Mouse (Mus musculus) embryonic facial prominence, embryonic 12.5 days (tissue): ENCODE measurements around the gene Unc5a. TPM values are rescaled to one million over a fixed set of nuclear protein-coding genes. Genes with fewer than 3 reads are reported as not detected.

ENCODE experiments used
- ATAC-seq: fragments of 200-750 bp; cut with Nextera tagmentation; 2 replicates; pipeline ENCODE4 v1.8.0; 2017; ENCODE audit not compliant: insufficient number of reproducible peaks, insufficient read depth, low FRiP score, low TSS enrichment
- H3K27ac ChIP-seq: fragments of 300-500 bp; sonication (generic); 2 replicates; pipeline ENCODE4 v1.5.1; 2016; ENCODE audit warnings: mild to moderate bottlenecking
- H3K27me3 ChIP-seq: fragments of 300-500 bp; sonication (generic); 2 replicates; pipeline ENCODE4 v1.6.1; 2016; ENCODE audit warnings: mild to moderate bottlenecking, moderate library complexity
- H3K36me3 ChIP-seq: fragments of 300-500 bp; sonication (generic); 2 replicates; pipeline ENCODE4 v1.6.1; 2016; ENCODE audit warnings: mild to moderate bottlenecking
- H3K4me1 ChIP-seq: fragments of 300-500 bp; sonication (generic); 2 replicates; pipeline ENCODE4 v1.6.1; 2016
- H3K4me2 ChIP-seq: fragments of 300-500 bp; sonication (generic); replicated peaks from 2 replicates; pipeline ENCODE4 v1.6.1; 2016; ENCODE audit warnings: mild to moderate bottlenecking, moderate library complexity
- H3K4me3 ChIP-seq: fragments of 300-500 bp; sonication (generic); 2 replicates; pipeline ENCODE4 v1.5.1; 2016; ENCODE audit warnings: mild to moderate bottlenecking
- H3K9ac ChIP-seq: fragments of 300-500 bp; sonication (generic); 2 replicates; pipeline ENCODE4 v1.6.1; 2016; ENCODE audit warnings: mild to moderate bottlenecking, moderate library complexity
- H3K9me3 ChIP-seq: fragments of 300-500 bp; sonication (generic); 2 replicates; pipeline ENCODE4 v1.6.1; 2016; ENCODE audit warnings: mild to moderate bottlenecking, moderate library complexity
- whole genome bisulfite sequencing: fragments of 180-500 bp; shearing (Covaris S2); methylation state at CpG from one replicate; pipeline ENCODE4 v1.1.7; 2016; 5-methylcytosine and 5-hydroxymethylcytosine counted together
- polyA plus RNA-seq: library from polyadenylated mRNA; unstranded; fragments of >200 nt; fragmentation: Nextera tagmentation; extraction: Ambion mirVana; gene quantifications from 2 replicates; pipeline ENCODE4 v1.2.1, GENCODE M21; 2016

The Unc5a gene
- polyA plus RNA-seq, 1 experiment from 2014 or later: 1.6 TPM

- Histone ChIP-seq H3K4me2 (no peak overlapping the region), H3K36me3 (no peaks in the 10 kb centered on the region), H3K27ac (no peak overlapping the region), H3K27me3 (peaks cover 5% of the 10 kb centered on the region; the same call in 1 of the 2 replicates), H3K4me1 (no peaks in the 10 kb centered on the region), H3K4me3 (no peak overlapping the region), H3K9me3 (no peaks in the 10 kb centered on the region), H3K9ac (no peak overlapping the region)
- WGBS: 76% methylated on average over 8 of the region's 8 CpGs
- no peak for ATAC-seq
Measured at GRCm38 (mm10) chr13:54934873-54935272, 14.3 kb upstream of the Unc5a start.

DNA sequence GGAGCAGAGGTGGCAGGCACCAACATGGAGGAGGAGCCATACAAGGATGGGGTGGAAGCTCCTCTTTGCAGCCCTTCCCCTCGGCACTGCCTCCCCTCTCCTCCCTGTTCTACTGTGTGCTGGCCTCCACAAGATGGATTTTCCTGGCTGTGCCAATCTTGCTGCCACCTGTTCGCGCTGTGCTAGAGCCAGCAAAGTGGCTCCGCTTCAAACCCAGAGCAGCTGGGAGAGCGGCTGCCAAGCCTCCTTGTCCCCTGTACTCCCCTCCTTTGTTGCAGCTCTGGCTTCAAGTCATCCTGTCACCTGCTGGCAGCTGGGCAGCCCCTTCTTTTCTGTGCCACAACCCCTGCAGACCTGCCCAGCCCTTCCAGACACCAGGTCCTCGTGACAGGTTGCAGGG is 13.0 kb upstream of the Unc5a start:
- 73% methylated on average over 6 of the region's 6 CpGs for WGBS
- peaks cover 5% of the 10 kb centered on the region; the same call in 1 of the 2 replicates for H3K27me3 ChIP-seq

GRCm38 (mm10) chr13:54937885-54938284 is 11.3 kb upstream of the Unc5a start:
- no peak overlapping the region for H3K4me2 ChIP-seq
- no peak overlapping the region for H3K4me3 ChIP-seq
- no peaks in the 10 kb centered on the region for H3K9me3 ChIP-seq
- no peaks in the 10 kb centered on the region for H3K4me1 ChIP-seq
- 51% methylated on average over 11 of the region's 11 CpGs for WGBS
- peaks cover 16% of the 10 kb centered on the region; the same call in 1 of the 2 replicates for H3K27me3 ChIP-seq
- no peaks in the 10 kb centered on the region for H3K36me3 ChIP-seq
- no peak overlapping the region for H3K27ac ChIP-seq
- no peak overlapping the region for H3K9ac ChIP-seq
- ATAC-seq: no peak

More for the DNA sequence above, 13.0 kb upstream of the Unc5a start:
- Histone ChIP-seq H3K4me3 (no peak overlapping the region), H3K27ac (no peak overlapping the region), H3K4me2 (no peak overlapping the region), H3K9ac (no peak overlapping the region), H3K36me3 (no peaks in the 10 kb centered on the region), H3K4me1 (no peaks in the 10 kb centered on the region), H3K9me3 (no peaks in the 10 kb centered on the region)
- no peak for ATAC-seq

DNA sequence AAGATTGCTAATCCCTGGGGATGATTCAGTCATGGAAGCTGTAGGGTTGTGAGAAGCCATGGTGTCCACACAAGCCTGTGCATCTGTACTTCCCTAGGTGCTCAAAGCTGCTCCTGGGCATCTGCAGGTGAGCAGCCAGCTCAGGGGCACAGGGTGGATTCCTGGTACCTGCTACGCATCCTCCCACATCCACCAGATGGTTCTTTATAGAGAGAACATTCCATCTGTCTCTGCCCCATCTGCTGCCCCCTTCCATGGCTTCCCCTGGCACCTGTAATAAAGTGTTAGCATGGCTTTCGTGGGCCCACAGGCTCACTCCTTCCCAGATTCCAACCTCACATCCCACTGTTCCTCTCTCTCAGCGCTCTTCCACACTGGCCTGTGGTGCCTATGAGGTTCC is 10.7 kb upstream of the Unc5a start:
- H3K27me3 ChIP-seq: peaks cover 16% of the 10 kb centered on the region; the same call in 1 of the 2 replicates
- WGBS: 90% methylated on average over 3 of the region's 3 CpGs

DNA sequence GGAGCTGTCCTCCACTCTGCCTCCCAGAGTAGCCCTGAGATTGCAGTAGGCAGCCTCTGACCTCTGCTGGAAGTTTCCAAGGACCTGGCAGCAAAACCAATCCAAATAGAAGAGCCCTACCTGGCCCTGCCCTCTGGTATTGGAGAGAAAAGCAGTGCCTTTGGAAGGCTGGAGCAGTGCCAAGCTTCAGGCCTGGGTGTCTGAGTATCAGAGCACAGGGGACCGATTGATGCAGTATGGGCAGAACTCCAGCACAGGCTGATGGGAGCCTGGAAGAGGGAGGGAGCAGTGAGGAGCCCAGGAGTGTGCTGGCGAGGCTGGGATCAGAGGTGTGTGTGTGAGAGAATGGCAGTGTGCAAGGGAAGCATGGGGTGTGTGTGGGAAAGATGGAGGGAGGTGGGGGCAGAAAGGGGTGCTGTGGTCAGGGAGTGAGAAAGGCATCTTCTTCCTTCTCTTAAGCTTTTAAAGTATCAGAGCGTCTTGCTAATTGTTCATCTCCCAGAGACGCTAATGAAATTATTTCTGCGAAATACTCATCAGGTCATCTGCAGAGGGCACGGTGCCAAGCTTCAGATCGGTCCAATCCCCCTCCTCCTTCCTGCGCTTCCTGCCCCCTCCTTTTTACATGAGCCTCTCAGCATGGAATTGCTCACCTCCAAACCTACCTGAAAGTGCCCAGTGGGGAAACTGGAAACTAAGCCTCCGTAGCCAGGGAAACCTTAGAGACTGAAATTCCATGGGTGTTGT is 4.6 kb upstream of the Unc5a start:
- H3K9ac ChIP-seq: no peak overlapping the region
- no peak overlapping the region for H3K4me2 ChIP-seq
- ATAC-seq: no peak
- H3K27me3 ChIP-seq: peaks cover 55% of the 10 kb centered on the region
- H3K27ac ChIP-seq: no peak overlapping the region
- no peaks in the 10 kb centered on the region for H3K9me3 ChIP-seq
- H3K36me3 ChIP-seq: no peaks in the 10 kb centered on the region
- H3K4me3 ChIP-seq: no peak overlapping the region
- H3K4me1 ChIP-seq: peaks cover 9% of the 10 kb centered on the region
- WGBS: 41% methylated on average over 9 of the region's 9 CpGs

More for the DNA sequence above, 10.7 kb upstream of the Unc5a start:
- ATAC-seq: no peak
- Histone ChIP-seq H3K36me3 (no peaks in the 10 kb centered on the region), H3K4me2 (no peak overlapping the region), H3K9me3 (no peaks in the 10 kb centered on the region), H3K27ac (no peak overlapping the region), H3K4me1 (no peaks in the 10 kb centered on the region), H3K4me3 (no peak overlapping the region), H3K9ac (no peak overlapping the region)

GRCm38 (mm10) chr13:54945332-54945731 is 3.9 kb upstream of the Unc5a start:
- H3K4me3 ChIP-seq: no peak overlapping the region
- 8% methylated on average over 4 of the region's 4 CpGs for WGBS
- no peak overlapping the region for H3K27ac ChIP-seq
- H3K9ac ChIP-seq: no peak overlapping the region
- H3K27me3 ChIP-seq: peaks cover 63% of the 10 kb centered on the region
- no peak for ATAC-seq
- H3K36me3 ChIP-seq: no peaks in the 10 kb centered on the region
- no peak overlapping the region for H3K4me2 ChIP-seq
- H3K4me1 ChIP-seq: peaks cover 16% of the 10 kb centered on the region
- no peaks in the 10 kb centered on the region for H3K9me3 ChIP-seq

GRCm38 (mm10) chr13:54946406-54946805 is 2.8 kb upstream of the Unc5a start:
- H3K9me3 ChIP-seq: no peaks in the 10 kb centered on the region
- ATAC-seq: no peak
- H3K27ac ChIP-seq: no peak overlapping the region

GRCm38 (mm10) chr13:54949592-54949991 is 381 bp downstream of the Unc5a start:
- Histone ChIP-seq H3K27me3 (peaks cover 89% of the 10 kb centered on the region), H3K27ac (no peak overlapping the region), H3K9ac (peak overlapping the region; percentile 59), H3K4me3 (peak overlapping the region; percentile 59), H3K4me1 (peaks cover 18% of the 10 kb centered on the region), H3K4me2 (peak overlapping the region; percentile 100), H3K9me3 (no peaks in the 10 kb centered on the region), H3K36me3 (no peaks in the 10 kb centered on the region)
- under 1% methylated on average over 41 of the region's 44 CpGs for WGBS
- no peak for ATAC-seq

More at GRCm38 (mm10) chr13:54946406-54946805, 2.8 kb upstream of the Unc5a start:
- WGBS: 72% methylated on average over 1 of the region's 1 CpGs
- Histone ChIP-seq H3K4me3 (no peak overlapping the region), H3K9ac (no peak overlapping the region), H3K36me3 (no peaks in the 10 kb centered on the region), H3K4me2 (no peak overlapping the region), H3K27me3 (peaks cover 73% of the 10 kb centered on the region), H3K4me1 (peaks cover 18% of the 10 kb centered on the region)

GRCm38 (mm10) chr13:54950131-54950530 is 920 bp downstream of the Unc5a start:
- Histone ChIP-seq H3K4me1 (peaks cover 18% of the 10 kb centered on the region), H3K27me3 (peaks cover 94% of the 10 kb centered on the region), H3K36me3 (no peaks in the 10 kb centered on the region), H3K4me2 (peak overlapping the region; percentile 100), H3K27ac (no peak overlapping the region), H3K9me3 (no peaks in the 10 kb centered on the region), H3K9ac (no peak overlapping the region), H3K4me3 (peak overlapping the region; percentile 59)
- ATAC-seq: no peak
- 2% methylated on average over 9 of the region's 9 CpGs for WGBS

DNA sequence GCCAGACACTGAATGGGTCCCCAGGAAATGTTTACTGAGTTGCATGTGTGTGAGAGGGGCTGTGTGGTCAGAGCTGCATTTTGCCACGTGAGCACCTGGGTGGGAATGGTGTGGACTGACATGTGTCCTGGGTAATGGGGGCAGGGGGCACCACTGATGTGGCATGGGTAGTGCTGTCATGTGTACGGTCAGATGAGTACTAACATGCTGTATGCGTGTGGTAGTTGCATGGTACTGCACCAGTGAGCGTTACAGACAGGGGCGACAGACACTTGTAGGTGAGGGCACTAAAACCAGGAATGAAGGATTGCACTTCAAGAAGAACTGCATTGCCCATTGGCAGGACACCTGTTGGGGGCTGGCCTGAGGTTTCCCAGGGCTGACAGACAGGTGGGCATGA is 2.0 kb downstream of the Unc5a start:
- no peak for ATAC-seq
- Histone ChIP-seq H3K9me3 (no peaks in the 10 kb centered on the region), H3K4me2 (no peak overlapping the region)

DNA sequence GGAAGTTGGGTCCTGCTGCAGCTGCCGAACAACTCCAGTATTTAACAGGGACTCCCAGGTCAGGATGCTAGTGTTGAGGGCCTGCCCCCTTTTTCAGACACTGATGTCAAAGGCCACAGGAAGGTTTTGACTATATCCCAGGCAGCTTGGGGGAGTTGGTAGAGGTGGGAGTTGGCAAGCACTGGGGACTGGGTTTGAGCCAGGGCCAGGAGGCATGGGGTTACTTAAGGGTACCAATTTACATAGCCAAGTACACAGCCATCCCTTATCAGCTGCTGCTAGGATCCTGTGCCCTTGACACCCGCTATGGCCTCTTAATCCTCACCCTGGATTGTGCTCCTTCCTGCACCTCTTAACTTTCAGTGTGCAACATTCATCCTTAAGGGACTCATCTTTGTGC is 5.5 kb downstream of the Unc5a start:
- peaks cover 10% of the 10 kb centered on the region for H3K4me1 ChIP-seq
- H3K9ac ChIP-seq: no peak overlapping the region
- H3K9me3 ChIP-seq: no peaks in the 10 kb centered on the region
- H3K27me3 ChIP-seq: peaks cover 81% of the 10 kb centered on the region
- no peak overlapping the region for H3K27ac ChIP-seq
- no peak overlapping the region for H3K4me2 ChIP-seq
- ATAC-seq: no peak
- 53% methylated on average over 2 of the region's 2 CpGs for WGBS
- no peak overlapping the region for H3K4me3 ChIP-seq
- no peaks in the 10 kb centered on the region for H3K36me3 ChIP-seq

More for the DNA sequence above, 2.0 kb downstream of the Unc5a start:
- Histone ChIP-seq H3K36me3 (no peaks in the 10 kb centered on the region), H3K27me3 (peaks cover 96% of the 10 kb centered on the region), H3K27ac (no peak overlapping the region), H3K4me1 (peaks cover 20% of the 10 kb centered on the region), H3K9ac (no peak overlapping the region), H3K4me3 (no peak overlapping the region)
- 55% methylated on average over 5 of the region's 5 CpGs for WGBS

DNA sequence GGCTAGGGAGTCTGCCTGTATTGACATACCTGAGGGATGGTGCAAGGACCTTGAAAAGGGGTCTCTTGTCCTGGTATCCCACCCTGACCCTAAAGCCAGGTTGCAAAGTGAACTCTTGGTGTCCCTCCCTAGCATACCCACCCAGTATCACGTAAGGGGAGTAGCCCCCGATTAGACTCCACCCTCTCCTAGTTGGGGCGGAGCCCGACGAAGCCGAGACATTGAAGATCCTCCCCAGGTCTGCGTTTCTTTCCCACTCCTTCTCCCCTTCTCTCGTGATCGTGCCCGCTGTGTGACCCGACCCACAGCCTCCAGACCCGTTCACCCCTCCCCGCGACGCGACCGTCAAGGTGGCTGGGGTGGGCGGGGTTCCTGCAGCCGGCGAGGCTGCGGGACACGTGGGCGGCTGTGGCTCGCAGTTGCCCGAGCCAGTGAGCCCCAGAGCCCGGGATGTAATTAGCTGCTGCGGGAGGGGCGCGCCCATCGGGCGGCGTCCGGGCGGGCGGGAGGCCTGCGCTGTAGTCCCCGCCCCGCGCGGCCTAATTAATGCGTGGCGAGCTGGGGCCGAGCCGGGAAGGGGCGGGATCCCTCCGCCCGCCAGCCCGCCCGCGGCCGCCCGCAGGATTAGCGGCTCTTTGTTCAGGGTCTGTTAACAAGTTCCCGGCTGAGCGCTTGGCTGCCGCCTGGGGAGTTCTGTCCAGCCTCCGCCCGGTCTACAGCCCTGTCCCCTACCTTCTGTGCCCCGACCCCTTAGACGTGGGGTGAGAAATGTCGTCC is 6.7 kb downstream of the Unc5a start:
- H3K4me3 ChIP-seq: peak overlapping the region; percentile 56
- no peaks in the 10 kb centered on the region for H3K36me3 ChIP-seq
- peak overlapping the region; percentile 52 for H3K9ac ChIP-seq
- 0 out of 2 replicates have a peak, but pooled peaks cover 3% of the 10 kb centered on the region for H3K4me1 ChIP-seq
- H3K9me3 ChIP-seq: no peaks in the 10 kb centered on the region
- peak; percentile 43 for ATAC-seq
- H3K27me3 ChIP-seq: peaks cover 69% of the 10 kb centered on the region
- H3K27ac ChIP-seq: no peak overlapping the region
- peak overlapping the region; percentile 94 for H3K4me2 ChIP-seq
- WGBS: under 1% methylated on average over 60 of the region's 61 CpGs
